Mouse (Mus musculus) granulocyte monocyte progenitor cell, adult 5-6 weeks (primary cell): ENCODE measurements at regions not wholly inside any gene's neighbourhood (a gene's known extent, or its start where the extent isn't known, plus 50 kb on each side); places are given as distances from the start of the nearest gene placed in this dataset.

ENCODE experiments used
- ATAC-seq: replicated peaks from 2 replicates; pipeline ENCODE4 v1.8.0; 2016; ENCODE audit warnings: mild to moderate bottlenecking, moderate TSS enrichment, inconsistent platforms; ENCODE audit not compliant: poor library complexity, severe bottlenecking

DNA sequence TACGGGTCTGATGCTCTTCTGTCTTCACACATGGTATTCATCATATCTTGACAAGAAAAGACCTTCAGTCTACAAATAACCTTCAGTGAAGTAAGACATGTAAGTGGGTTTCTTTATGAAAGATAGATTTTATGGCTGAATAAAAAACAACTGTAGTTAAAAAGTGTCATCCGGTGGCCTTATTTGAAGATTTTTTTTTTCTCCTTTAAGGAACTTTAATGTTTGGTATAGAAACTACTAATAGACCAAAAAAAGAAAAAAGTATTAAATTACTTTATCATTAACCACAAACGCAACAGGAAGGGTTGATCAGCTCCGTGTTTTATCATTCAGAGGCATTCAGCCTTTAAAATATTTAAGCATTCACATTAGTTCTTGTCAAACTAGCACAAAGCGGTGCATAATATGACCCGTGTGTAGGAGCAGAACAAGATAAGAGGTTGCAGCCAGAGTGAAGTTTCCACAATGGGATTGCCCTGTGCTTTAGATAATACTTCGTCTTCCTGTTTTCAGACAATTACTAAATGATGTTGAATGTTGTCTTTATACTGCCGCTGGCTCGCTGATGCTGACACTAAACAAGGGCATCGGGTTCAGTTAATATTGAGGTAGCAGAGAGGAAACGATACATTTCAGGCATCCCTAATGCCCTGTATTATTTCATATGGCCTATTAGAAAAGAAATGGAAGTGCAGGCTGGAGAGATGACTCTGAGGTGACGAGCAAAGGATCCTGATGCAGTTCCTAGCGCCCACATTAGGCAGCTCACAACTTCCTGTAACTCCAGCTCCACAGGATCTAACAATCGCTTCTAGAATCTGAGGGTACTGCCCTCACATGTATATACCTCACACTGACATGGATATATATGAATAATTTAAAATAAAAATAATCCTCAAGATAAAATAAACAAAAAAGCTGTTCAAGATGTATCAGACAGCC, 244.8 kb downstream of the Rpl36a-ps1 start:
- no peak for ATAC-seq

DNA sequence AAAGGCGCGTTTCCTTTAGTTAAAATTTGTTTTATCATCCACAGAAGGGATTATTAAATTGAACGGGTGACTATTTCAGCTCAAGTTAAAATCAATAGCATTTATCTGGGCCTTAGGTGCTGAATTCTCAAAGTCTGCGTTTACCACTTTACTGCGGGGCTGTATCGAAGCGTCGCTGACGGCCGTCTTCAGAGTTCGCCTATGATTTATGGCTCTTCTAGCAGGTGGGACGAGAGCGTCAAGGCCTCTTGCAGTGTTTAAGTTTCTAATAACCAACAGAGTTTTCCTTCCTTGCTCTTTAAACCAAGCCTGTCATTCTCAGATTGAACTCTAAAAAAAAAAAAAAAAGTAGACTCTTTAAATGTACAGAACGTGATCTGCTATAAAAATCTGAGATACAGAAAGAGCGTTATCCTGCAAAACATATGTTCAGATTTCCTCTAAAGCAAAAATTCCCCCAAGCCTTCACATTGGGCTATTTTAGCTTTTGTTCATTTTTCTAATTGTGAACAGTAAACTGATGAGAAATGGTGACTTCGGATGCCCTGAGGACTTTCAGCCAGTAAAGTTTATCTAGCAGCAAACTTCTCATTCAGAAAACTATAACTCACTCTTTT, 246.9 kb downstream of the Rpl36a-ps1 start:
- no peak for ATAC-seq

DNA sequence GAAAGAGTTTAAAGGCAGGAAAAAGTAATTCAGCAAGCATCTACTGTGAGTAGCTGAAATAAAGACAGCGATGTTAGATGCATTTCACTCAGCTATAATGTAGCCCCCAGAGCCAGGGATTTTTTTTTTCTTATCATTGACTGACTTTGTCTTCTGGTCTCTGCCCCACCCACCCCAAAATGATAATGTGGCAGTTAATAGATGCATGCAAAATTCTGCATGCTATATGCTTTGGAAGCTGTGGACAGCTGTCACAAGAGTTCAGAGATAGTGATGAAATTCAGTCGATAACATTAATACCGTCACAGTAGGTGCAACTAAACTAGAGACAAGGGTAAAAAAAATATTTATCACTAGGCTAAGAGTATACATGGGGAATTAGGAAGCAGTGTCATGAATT, 263.7 kb downstream of the Rpl36a-ps1 start:
- ATAC-seq: no peak

DNA sequence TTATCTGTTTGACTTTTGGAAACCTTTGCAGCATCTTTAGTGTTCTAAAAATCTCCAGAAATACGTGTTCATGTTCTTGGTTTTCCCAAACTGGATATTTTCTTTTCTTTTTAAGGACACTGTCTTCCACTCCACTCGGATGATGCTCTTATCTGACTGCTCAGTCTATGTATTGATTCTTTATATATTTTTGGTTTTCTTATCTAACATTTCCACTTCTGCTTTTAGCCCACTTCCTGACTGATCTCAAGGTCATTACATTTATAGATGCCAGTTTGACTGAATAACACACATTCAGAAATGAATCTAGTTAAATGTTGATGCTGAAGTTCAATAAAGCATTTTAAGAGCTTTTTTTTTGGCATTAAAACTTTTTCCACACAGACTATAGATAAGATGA, 265.3 kb downstream of the Rpl36a-ps1 start:
- ATAC-seq: no peak

DNA sequence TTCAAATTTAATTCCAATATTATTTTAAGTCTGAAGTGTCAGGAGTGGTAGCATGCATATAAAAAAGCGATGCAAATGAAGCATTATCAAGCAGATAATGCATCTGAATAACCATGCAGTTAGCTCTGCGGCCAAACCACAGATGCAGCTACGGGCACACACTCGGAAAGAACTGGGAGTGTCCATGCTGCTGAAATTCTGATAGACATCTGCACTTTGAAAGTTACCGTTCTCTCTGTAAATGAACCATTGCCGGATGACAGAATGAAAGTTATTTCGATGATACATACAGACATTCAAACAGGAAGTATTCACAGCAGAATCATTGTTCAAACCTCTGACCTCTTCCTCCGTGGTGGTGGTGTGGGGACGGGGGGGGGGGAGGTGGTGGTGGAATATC, 271.6 kb downstream of the Rpl36a-ps1 start:
- no peak; the same call in 1 of the 2 replicates for ATAC-seq

DNA sequence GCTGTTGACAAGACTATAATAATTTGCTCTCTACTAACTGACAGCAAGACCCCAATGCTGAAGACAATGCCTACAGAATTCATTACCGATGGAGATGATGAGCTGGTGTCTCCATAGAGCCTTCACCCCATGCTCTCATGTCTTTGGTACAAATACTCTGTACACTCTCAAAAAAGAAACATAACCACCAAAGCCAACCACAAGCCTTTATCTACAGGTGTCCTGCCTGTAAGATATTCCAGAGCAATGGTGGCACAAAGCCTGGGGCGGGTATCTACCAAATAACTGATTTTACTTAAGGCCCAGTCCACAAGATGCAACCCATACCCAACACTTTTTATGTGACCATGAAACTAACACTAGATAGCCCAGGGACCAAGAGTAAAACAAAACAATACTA, 273.1 kb downstream of the Rpl36a-ps1 start:
- ATAC-seq: no peak

DNA sequence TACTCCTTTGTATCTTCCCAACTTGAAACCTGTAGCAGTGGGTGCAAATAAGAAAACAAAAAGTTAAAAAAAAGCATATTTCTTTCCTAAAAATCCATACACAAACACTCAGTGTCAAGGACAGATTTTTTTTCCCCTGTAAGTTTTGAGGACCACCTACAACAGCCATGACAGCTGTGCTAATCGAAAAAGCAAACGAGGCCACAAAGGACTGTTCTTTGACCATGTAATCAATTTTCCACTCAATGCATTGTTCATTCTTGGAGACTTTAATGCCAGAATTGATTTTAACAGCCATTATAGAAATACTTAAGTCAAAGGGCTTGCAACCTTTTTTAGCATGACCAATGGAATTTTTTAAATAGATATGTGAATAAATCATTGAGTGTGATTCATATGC, 286.1 kb downstream of the Rpl36a-ps1 start:
- no peak for ATAC-seq

DNA sequence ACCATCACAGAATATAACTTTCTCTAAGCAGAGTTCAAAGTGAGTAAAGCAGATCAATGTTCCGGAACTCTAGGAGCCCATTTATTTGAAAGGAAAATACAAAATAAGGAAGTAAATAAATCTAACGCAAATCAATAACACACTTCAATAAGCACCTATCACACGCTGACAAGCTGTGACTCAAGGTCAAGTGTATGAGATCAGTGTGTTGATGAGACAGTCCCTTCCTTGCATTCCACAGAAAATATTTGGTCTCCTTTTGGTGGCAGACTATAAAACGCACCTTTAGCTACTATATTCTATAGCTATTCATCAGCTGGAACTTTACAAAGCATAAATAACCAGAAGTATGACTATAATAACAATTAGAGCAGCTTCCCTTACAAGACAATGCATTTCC, 286.5 kb downstream of the Rpl36a-ps1 start:
- no peak for ATAC-seq

DNA sequence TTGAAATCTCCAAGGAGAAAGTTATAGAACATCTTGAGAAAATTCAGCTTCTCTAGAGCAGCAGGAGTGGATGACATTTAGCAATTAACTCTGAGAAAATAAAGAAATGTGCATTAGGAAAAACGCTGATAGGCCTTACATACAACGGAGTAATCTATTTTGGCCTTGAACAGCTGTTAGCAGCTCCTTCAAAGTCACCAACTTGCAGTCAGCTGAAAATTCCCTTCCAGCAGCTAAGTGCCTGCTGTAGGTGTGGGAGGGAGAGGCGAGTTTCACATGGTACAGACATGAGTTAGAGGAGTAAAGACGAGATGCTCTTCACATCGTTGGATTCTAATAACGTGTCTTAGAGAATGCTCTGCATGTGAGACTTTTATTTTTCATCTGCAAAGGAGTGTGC, 290.8 kb downstream of the Rpl36a-ps1 start:
- no peak for ATAC-seq

DNA sequence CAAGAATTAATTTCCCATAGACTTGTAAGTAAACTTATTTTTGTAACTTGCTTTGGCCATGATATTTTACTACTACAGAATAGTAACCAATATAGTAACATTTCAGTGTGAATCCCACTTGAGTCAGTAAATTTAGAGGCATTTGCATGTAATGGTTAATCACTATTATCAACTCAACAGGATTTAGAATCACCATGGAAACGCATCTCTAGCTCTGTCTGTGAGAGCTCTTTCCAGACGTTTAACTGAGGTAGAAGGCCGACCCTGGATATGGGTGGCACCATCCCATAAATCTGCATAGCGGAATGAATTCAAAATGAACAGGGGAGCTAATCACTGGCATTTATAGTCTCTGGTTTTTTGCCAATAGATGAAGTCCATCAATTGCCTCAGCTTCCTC, 337.6 kb downstream of the Rpl36a-ps1 start:
- ATAC-seq: no peak

DNA sequence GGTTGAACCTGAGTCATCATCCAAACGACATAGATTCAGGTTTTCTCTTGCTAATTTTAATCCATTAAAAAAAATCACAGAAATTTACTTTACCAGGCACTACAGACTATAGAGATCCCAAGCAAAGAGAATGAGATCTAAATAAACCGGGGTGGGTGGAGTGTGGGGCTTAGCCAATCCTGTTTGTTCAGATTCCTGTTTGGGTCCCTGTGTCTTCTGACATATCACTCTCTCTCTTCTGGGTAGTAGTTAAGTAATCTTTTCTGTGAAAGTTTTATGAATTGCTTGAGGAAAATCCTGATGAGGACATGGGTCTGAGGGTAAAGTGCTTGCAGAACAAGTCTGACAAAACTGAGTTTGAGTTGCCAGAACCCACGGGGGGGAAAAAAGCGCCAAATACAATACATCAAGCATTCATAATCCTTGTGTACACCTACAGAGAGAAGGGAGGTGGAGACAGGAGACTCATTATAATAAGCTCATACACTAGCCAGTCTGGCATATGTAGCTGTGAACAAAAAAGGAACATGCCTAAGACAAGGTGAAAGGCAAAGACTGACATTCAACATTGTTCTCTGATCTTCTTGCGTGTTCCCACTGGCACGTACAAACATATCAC, 339.8 kb downstream of the Rpl36a-ps1 start:
- ATAC-seq: no peak

DNA sequence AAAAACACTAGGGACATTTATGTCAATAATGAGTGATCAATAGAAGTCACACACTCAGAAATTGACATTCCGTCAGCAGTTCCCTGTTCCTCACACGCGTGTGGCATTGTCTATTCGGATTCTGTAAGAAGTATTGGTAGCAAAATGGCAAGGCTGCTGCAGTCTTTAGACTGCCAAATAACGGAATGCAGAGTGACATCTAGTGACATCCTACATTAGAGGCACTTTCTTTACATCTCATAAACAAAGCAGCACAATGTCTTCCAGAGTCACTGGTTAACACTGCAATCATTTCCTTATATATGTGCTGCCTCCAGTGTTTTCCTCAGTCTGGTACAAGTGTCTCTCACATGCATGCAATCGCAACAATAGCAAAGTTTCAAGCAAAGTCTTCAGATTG, 342.9 kb downstream of the Rpl36a-ps1 start:
- no peak for ATAC-seq

DNA sequence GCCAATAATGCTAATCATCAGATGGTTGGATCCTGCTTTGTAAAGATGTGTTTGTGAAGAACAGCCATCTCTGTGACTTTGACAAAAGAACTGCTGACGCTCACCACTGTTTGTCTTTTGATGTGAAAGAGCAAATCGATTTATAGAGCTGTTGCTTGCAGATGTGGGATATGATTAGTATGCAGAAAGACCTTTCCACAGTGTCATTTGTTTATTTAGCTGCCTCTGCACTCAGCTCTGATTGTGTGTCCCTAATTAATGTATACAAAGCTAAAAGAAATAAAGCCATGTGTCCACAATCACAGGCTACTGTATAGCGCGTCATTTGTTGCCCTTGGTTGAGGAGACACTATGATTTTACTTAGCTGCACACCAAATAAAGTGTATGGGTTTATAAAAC, 343.6 kb downstream of the Rpl36a-ps1 start:
- no peak for ATAC-seq

DNA sequence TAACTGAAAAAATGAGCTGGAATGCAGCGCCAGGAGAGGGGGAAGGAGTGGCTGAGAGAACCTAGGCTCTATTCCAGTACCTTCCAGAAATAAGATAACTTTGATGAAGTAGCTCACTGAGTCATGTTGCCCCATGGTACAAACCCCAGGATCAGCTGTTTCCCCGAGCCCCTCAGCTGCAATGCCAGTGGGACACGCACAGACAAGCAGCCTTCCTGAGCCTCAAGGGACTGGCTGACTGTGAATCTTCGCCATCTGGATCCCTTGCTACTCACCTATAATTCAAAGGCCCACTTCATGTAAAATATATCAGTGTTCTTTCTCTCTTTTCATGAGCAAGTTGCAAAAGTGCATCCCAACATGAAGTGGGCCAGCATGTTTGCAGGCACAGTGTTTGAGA, 346.5 kb downstream of the Rpl36a-ps1 start:
- ATAC-seq: no peak

DNA sequence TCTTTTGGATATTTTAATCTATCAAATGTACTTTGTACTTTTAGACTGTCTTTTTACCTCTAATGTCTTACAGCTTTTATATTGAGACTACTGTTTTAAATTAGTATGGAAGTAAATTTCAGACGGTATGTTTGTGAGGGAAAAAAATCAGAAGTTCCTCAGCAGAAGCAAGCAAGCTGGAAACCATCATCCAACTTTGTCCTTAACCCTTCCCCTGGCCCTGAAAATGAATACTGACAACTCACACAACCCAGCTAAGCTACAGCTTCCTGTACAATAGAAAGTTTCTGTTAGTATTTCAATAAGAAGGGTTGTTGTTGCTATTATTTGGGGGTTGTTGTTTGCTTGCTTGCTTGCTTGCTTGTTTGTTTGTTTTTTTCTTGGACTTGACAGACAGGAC, 350.4 kb downstream of the Rpl36a-ps1 start:
- ATAC-seq: no peak

DNA sequence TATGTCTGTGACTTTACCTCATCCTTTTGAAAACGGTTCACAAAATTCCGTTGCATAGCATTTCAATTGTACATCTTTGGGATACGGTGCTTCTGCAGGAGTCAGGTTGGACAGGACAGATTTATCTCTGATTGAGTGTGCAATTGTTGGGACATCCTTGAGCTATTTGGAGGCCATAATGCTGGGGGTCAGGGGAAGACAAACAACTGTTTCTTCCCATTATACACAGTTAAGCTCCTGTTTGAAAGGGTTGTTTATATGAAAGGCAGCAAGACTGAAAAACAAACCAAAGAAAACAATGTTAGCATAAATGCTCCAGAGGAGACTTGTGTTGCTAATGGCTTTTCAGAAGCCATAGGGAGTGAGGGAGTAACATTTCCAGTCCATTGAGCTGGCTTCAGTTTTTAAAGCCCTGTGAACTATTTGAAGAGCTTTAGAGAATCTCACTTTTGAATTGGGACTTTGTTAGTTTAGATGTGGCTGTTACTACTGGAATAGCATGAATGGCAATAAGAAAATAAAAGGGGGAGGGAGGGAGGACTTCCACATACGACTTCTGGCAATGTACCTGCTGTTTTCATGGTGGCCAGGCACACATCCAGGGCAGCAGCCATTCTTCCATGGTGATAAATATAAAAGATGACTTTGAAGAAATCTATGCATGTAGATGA, 351.3 kb downstream of the Rpl36a-ps1 start:
- ATAC-seq: no peak

DNA sequence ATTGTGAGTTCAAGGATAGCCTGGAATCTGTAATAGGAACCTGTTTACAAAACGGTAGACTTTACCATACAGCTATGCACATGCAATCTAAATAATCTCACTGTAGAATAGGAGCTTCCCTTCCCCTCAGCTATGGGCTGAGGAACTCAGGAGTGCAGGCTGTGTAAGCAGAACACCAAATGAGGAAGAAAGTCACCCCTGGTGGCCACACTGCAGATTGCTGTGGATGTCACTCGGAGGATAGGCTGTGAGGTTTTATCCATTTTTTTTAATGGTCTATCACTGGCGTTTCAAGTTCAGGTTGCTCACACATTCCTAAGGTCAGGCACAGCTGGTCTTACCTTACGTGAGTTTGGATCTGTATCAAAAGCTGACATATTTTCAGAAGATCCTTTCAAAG, 365.1 kb downstream of the Rpl36a-ps1 start:
- peak; percentile 91 for ATAC-seq

DNA sequence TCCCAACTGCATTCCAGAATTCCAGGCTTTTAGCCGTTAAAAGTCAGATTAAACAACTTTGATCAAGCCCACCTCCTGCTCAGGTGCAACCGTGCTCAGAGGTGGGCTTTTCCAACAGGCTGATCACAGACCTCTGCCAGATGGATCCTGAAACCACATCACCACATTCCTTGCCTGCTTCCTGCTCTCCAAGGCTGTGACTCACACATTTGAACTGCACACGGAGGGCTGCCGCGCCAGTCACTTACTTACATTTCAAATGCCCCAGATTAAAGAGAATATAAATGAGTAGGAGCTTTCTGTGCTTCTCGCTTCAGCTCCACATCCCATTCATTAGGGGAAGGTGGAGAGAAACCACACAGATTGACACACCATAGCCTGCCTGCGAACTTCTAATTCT, 367.6 kb downstream of the Rpl36a-ps1 start:
- ATAC-seq: no peak

DNA sequence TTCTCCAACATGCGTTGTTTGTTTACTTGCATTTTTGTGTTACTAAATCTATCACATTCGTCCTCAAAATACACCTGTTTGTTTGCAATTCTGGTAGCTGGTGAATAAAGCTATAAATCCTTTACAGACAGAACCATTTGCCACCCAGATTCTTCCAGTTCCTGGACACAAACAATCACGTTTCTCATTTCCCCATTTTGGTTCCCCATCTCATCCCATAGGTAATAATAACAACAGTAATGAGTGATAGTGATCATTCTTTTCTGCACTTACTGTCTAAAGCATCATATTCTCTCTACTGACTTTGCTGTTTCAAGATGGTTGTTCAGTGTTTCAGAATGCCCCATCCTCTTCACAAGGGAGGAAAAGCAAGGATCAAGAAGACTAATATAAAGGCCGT, 368.3 kb downstream of the Rpl36a-ps1 start:
- ATAC-seq: peak; percentile 53; the same call in 1 of the 2 replicates

DNA sequence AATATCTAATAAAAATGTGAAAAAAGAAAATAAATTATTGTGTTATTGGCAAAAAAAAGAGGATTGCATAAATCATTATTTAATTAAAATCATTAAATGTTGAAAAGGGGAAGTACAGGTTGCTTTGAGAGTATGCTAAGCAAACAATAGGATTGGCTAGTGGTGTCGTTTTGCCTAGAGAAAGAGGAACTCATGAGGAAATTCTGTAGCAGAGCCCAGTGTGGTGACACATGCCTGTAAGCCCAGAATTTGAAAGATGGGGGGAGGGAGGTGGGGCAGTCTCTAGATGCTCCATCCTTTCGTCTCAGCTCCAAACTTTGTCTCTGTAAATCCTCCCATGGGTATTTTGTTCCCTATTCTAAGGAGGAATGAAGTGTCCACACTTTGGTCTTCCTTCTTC, 388.3 kb downstream of the Rpl36a-ps1 start:
- ATAC-seq: peak; percentile 100

DNA sequence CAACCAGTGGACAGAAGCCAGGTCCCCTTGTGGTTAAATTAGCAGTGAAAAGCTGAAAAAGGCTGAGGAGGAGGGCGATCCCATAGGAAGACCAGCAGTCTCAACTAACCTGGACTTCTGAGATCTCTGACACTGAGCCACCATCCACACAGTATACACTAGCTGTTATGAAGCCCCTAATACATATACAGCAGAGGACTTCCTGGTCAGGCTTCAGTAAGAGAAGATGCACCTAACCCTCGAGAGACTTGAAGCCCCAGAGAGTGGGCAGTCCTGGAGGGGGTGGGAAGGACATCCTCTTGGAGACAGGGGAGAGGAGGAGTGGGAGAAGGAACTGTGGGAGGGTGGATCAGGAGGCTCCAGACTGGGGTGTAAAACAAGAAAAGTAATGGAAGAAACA, 397.9 kb downstream of the Rpl36a-ps1 start:
- no peak for ATAC-seq
